Mouse (Mus musculus): ENCODE data around the gene Krt87. TPM values are rescaled to one million over a fixed set of nuclear protein-coding genes. Genes with fewer than 3 reads are reported as not detected.

The Krt87 gene
- total and polyA plus RNA-seq, 2 experiments from 2014 or later, result 0.84 to 1.2 TPM

- no peak overlapping the region for H3K9ac ChIP-seq (replicated peaks; ENCODE audit: low read length, poor library complexity, severe bottlenecking)
- no peak overlapping the region for H3K4me2 ChIP-seq (ENCODE audit: low read depth, low read length, poor library complexity, severe bottlenecking)
- no peak overlapping the region for H3K4me3 ChIP-seq (ENCODE audit: low read depth, low read length)
- no peaks in the 10 kb centered on the region for H3K36me3 ChIP-seq (ENCODE audit: insufficient read depth, low read length)
- TF ChIP-seq CTCF (IDR thresholded peaks at IDR 0.05), result no peak
- no peak for ATAC-seq (ENCODE audit: low FRiP score)
- DNase-seq (ENCODE audit: low spot score), result no peak
- no peak overlapping the region for H3K27ac ChIP-seq (ENCODE audit: low read depth, low read length)
- no peaks in the 10 kb centered on the region for H3K4me1 ChIP-seq (ENCODE audit: insufficient read depth, low read length)
- WGBS, result 45% methylated on average over 11 of the region's 11 CpGs
- no peaks in the 10 kb centered on the region for H3K9me3 ChIP-seq (ENCODE audit: low read length)
- H3K27me3 ChIP-seq (ENCODE audit: insufficient read depth, low read length), result peaks cover 13% of the 10 kb centered on the region
Measured at GRCm38 (mm10) chr15:101414807-101415565, 23.6 kb downstream of the Krt87 start.

GRCm38 (mm10) chr15:101413916-101414635 is 24.5 kb downstream of the Krt87 start:
- ATAC-seq (ENCODE audit: low FRiP score) (no peak), DNase-seq (ENCODE audit: low spot score) (no peak)
- H3K36me3 ChIP-seq (ENCODE audit: insufficient read depth, low read length), result no peaks in the 10 kb centered on the region
- WGBS, result 57% methylated on average over 7 of the region's 7 CpGs
- no peak overlapping the region for H3K9ac ChIP-seq (replicated peaks; ENCODE audit: low read length, poor library complexity, severe bottlenecking)
- H3K4me3 ChIP-seq (ENCODE audit: low read depth, low read length), result no peak overlapping the region
- no peaks in the 10 kb centered on the region for H3K4me1 ChIP-seq (ENCODE audit: insufficient read depth, low read length)
- no peak overlapping the region for H3K27ac ChIP-seq (ENCODE audit: low read depth, low read length)
- H3K9me3 ChIP-seq (ENCODE audit: low read length), result no peaks in the 10 kb centered on the region
- H3K4me2 ChIP-seq (ENCODE audit: low read depth, low read length, poor library complexity, severe bottlenecking), result no peak overlapping the region
- TF ChIP-seq CTCF (IDR thresholded peaks at IDR 0.05), result peak; percentile 35
- peaks cover 10% of the 10 kb centered on the region for H3K27me3 ChIP-seq (ENCODE audit: insufficient read depth, low read length)

DNA sequence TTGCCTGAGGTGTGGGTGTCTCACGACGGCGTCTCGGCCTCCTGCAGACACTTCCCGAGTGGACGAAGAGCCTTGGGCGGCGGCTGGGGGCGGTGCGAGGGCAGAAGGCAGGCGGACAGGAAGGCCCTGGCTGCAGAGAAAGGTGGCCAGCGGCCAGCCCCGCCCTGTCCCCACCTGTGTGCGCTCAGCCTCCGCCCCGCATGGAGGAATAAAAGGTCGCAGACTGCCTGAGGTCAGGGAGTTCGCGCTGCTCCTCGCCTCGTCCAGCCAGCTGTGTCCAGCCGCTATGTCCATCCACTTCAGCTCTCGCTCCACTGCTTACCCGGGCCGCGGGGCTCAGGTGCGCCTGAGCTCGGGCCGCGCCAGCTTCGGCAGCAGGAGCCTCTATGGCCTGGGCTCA is 26.4 kb downstream of the Krt87 start:
- TF ChIP-seq CTCF (IDR thresholded peaks at IDR 0.05), result no peak
- ATAC-seq (ENCODE audit: low FRiP score) (no peak), DNase-seq (ENCODE audit: low spot score) (no peak)
- Histone ChIP-seq H3K4me2 (ENCODE audit: low read depth, low read length, poor library complexity, severe bottlenecking) (no peak overlapping the region), H3K9ac (replicated peaks; ENCODE audit: low read length, poor library complexity, severe bottlenecking) (no peak overlapping the region), H3K4me3 (ENCODE audit: low read depth, low read length) (no peak overlapping the region), H3K27me3 (ENCODE audit: insufficient read depth, low read length) (peaks cover 10% of the 10 kb centered on the region), H3K36me3 (ENCODE audit: insufficient read depth, low read length) (no peaks in the 10 kb centered on the region), H3K4me1 (ENCODE audit: insufficient read depth, low read length) (no peaks in the 10 kb centered on the region), H3K9me3 (ENCODE audit: low read length) (no peaks in the 10 kb centered on the region), H3K27ac (ENCODE audit: low read depth, low read length) (no peak overlapping the region)
- WGBS, result 27% methylated on average over 31 of the region's 31 CpGs

DNA sequence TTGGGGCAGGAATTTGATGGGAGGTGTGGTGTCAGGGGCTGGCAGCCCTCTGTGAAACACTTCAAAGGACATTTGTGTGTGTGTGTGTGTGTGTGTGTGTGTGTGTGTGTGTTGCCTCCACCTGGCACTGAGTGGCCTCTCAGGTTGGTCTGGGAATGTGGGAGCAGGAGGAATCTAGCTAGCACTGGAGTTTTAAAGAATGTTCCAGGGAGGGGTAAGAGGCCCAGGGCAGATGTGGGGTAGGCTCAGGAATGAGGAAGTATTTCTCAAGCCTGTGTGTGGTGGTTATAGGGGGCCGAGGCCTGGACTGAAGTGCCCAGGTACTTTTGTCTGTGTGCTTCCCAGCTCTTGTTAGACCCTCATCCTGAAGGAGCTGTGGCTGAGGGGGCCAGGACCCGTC is 27.8 kb downstream of the Krt87 start, which contains the start of gene Krt7:
TSS of gene Krt7 (plus strand) at position 269 of the 400 bp plus-strand sequence.
- no peak for TF ChIP-seq CTCF (IDR thresholded peaks at IDR 0.05)
- H3K9ac ChIP-seq (replicated peaks; ENCODE audit: low read length, poor library complexity, severe bottlenecking), result no peak within 1 kb of the TSS
- no peaks in the 10 kb centered on the region for H3K4me1 ChIP-seq (ENCODE audit: insufficient read depth, low read length)
- ATAC-seq (ENCODE audit: low FRiP score) (no peak), DNase-seq (ENCODE audit: low spot score) (no peak)
- no peaks in the 10 kb centered on the region for H3K36me3 ChIP-seq (ENCODE audit: insufficient read depth, low read length)
- H3K4me2 ChIP-seq (ENCODE audit: low read depth, low read length, poor library complexity, severe bottlenecking), result no peak within 1 kb of the TSS
- H3K27ac ChIP-seq (ENCODE audit: low read depth, low read length), result no peak within 1 kb of the TSS
- no peaks in the 10 kb centered on the region for H3K9me3 ChIP-seq (ENCODE audit: low read length)
- H3K4me3 ChIP-seq (ENCODE audit: low read depth, low read length), result no peak within 1 kb of the TSS
- peaks cover 10% of the 10 kb centered on the region for H3K27me3 ChIP-seq (ENCODE audit: insufficient read depth, low read length)
- 64% methylated on average over 2 of the region's 2 CpGs for WGBS

DNA sequence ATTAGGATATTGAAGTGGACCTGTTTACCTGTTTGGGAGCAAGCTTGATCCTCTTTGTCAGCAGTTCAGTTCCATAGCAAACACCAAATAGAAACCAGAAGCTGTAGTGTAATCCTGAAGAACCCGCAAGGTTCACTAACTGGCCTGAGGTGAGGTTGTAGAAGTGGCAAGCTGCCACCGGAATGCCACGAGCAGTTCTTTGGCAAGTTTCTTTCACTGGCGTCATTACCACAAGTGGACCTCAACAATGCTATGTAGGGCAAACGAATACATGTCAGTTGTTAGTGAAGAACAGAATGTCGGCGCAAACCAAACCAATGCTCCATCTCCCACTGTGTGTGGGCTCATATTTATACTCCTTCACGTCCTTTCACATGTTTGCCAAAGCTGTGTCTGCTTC is 40.3 kb downstream of the Krt87 start:
- no peak for TF ChIP-seq CTCF (IDR thresholded peaks at IDR 0.05)
- H3K9ac ChIP-seq (replicated peaks; ENCODE audit: low read length, poor library complexity, severe bottlenecking), result no peak overlapping the region
- ATAC-seq (ENCODE audit: low FRiP score) (no peak), DNase-seq (ENCODE audit: low spot score) (no peak)
- no peak overlapping the region for H3K27ac ChIP-seq (ENCODE audit: low read depth, low read length)
- H3K4me3 ChIP-seq (ENCODE audit: low read depth, low read length), result no peak overlapping the region
- H3K9me3 ChIP-seq (ENCODE audit: low read length), result no peaks in the 10 kb centered on the region
- H3K27me3 ChIP-seq (ENCODE audit: insufficient read depth, low read length), result no peaks in the 10 kb centered on the region
- no peak overlapping the region for H3K4me2 ChIP-seq (ENCODE audit: low read depth, low read length, poor library complexity, severe bottlenecking)
- no peaks in the 10 kb centered on the region for H3K36me3 ChIP-seq (ENCODE audit: insufficient read depth, low read length)
- no peaks in the 10 kb centered on the region for H3K4me1 ChIP-seq (ENCODE audit: insufficient read depth, low read length)
- WGBS, result 84% methylated on average over 8 of the region's 8 CpGs

DNA sequence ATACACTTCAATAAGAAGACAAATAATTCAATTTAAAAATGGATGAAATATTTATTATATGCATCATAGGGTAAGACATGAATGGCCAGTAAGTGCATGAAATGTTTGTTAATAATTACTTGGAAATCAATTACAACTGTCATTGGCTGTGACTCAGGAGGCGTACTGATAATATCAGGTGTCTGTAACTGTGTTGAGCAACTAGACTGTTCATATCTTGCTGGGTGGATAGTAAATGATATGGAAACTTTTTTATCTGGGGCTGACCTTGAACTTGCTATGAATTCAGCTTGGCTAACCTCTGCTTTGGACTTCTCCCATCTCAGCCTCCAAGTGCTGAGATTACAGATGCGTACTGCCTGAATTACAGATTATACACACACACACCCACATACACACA is 40.9 kb downstream of the Krt87 start:
- Histone ChIP-seq H3K4me1 (ENCODE audit: insufficient read depth, low read length) (no peaks in the 10 kb centered on the region), H3K4me3 (ENCODE audit: low read depth, low read length) (no peak overlapping the region), H3K4me2 (ENCODE audit: low read depth, low read length, poor library complexity, severe bottlenecking) (no peak overlapping the region), H3K36me3 (ENCODE audit: insufficient read depth, low read length) (no peaks in the 10 kb centered on the region), H3K9me3 (ENCODE audit: low read length) (no peaks in the 10 kb centered on the region), H3K27ac (ENCODE audit: low read depth, low read length) (no peak overlapping the region), H3K9ac (replicated peaks; ENCODE audit: low read length, poor library complexity, severe bottlenecking) (no peak overlapping the region), H3K27me3 (ENCODE audit: insufficient read depth, low read length) (no peaks in the 10 kb centered on the region)
- 97% methylated on average over 2 of the region's 2 CpGs for WGBS
- ATAC-seq (ENCODE audit: low FRiP score) (no peak), DNase-seq (ENCODE audit: low spot score) (no peak)
- no peak for TF ChIP-seq CTCF (IDR thresholded peaks at IDR 0.05)

Data from midbrain, postnatal 0 days (tissue).